Mouse (Mus musculus) right cerebral cortex, postnatal 14 days (tissue): Measurements from ENCODE around the gene Nhlh2.
A peak's percentile ranks its signal among the peaks of the same experiment; 100 is the strongest.

Source experiments
- DNase-seq: peaks from one replicate; pipeline ENCODE4 v3.0.0; 2022

Gene Nhlh2

DNA sequence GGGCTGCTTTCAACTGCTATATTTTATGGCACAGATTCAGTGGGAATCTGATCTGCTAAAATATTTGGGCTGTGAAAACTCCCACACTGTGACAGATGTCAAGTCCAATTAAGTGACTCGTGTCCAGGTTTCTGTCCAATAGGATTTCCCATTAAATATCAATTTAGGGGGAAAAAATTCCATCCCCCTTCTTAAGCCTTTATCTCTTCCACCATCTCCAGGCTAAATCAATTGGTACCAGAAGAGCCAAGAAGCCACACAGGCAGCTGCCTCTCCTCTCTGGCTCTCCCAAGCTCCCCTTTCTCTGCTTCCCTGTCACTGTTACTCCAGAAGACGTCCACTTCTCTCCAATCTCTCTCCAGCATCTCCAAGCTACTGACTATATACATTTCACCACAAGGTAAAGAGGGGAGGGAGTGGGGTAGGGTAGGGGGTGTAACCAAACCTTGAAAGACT lies at the start of gene Nhlh2:
Gene Nhlh2 (plus strand): TSS at position 151 of the 456 bp plus-strand sequence.
- DNase-seq: no peak

GRCm38 (mm10) chr3:101961146-101961835 lies 48.6 kb upstream of the Nhlh2 start:
- DNase-seq: no peak

- no peak for DNase-seq
Observed at GRCm38 (mm10) chr3:101963501-101963900, 46.4 kb upstream of the Nhlh2 start.

- DNase-seq: no peak
Observed at GRCm38 (mm10) chr3:101964352-101964751, 45.5 kb upstream of the Nhlh2 start.

- no peak for DNase-seq
Observed at GRCm38 (mm10) chr3:101966825-101967558, 42.9 kb upstream of the Nhlh2 start.

- no peak for DNase-seq
Observed at GRCm38 (mm10) chr3:101975337-101975736, 34.5 kb upstream of the Nhlh2 start.

GRCm38 (mm10) chr3:101978299-101978994 lies 31.4 kb upstream of the Nhlh2 start:
- no peak for DNase-seq

- DNase-seq: no peak
Observed at GRCm38 (mm10) chr3:101983917-101984316, 26.0 kb upstream of the Nhlh2 start.

DNA sequence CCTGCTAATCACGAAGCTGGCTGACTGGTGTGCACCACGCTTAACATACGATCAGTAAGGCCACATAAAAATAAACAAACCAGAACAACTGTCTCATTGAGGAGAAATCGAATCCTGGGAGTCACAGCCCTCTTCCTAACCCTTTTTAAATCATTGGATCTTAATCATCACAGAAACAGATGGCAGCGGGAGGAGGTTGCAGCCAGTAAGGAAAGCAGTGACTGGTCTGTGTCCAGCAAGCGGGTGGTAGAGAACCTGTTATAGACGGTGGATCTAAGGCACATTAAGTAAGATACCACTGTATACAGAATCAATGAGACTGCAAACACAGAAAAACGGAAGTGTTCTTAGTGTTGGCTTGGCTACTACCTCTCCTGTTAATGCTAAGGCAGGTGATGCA lies 24.2 kb upstream of the Nhlh2 start:
- DNase-seq: no peak

GRCm38 (mm10) chr3:101990136-101990535 lies 19.7 kb upstream of the Nhlh2 start:
- no peak for DNase-seq

GRCm38 (mm10) chr3:101990995-101991516 lies 18.8 kb upstream of the Nhlh2 start:
- DNase-seq: no peak

- DNase-seq: no peak
Observed at GRCm38 (mm10) chr3:101997851-101998250, 12.0 kb upstream of the Nhlh2 start.

- DNase-seq: no peak
Observed at GRCm38 (mm10) chr3:102010681-102011317, 923 bp downstream of the Nhlh2 start.

DNA sequence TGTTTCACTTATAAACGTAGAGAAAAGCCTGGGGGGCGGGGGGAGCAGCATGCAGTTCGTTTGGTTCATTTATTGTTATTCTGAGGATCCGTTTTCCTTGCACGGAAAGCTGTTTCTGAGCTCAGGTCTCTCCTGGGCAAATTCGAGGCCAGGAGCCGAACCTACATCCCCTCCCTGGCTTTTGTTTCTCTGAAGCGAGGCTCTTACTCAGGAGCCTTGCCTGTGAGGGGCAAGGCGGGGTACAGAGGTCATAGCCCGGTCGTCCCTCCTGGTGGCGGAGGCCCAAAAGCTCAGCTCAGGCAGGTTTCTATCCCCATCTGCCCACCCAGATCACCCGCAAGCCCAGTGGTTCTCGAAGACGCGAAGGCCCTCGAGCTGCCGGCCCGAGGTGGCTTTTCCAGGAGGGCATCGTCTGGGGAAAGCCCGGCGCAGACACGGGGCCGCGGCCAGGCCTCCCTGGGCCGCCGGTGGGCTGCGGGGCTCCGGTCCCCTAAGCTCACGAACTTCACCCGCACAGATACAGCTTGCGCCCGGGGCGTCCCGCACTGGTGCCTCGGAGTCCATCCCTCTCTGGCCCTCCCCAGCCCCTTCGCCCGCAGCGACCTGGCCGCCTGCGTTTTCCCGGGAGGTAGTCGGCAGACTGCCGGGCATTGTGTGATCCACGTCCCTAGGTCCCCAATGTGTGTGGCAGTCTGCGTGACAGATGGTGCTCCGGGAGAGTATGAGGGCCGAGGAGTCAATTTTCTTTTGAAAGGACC lies 1.6 kb downstream of the Nhlh2 start:
- DNase-seq: no peak

DNA sequence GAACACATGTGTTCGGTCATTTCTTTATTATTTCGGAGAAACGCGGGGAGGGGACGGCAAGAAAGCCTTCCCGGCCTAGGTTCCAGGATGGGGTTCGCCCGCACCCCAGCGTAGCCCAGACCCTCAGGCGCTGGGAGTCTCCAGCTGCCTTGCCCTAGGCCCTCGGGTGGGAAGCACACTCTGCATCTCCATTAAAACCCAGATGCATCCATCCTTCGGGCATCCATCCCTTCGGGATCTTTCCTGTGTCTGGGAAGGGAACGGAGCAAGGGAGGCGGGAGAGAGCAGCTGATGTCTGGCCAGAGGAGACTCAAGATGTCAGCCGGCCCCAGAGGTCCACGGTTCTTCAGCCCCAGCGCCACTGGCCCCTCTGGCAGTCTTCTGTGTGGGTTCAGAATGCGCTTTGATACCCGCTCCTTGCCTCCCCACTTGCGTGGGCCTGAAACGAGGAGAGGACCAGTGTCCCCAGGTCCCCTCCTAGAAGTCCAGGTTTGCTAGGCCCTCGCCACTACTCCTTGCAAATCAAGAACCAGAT lies 2.3 kb downstream of the Nhlh2 start:
- DNase-seq: no peak

GRCm38 (mm10) chr3:102012611-102013211 lies 2.8 kb downstream of the Nhlh2 start:
- peak; percentile 23 for DNase-seq

DNA sequence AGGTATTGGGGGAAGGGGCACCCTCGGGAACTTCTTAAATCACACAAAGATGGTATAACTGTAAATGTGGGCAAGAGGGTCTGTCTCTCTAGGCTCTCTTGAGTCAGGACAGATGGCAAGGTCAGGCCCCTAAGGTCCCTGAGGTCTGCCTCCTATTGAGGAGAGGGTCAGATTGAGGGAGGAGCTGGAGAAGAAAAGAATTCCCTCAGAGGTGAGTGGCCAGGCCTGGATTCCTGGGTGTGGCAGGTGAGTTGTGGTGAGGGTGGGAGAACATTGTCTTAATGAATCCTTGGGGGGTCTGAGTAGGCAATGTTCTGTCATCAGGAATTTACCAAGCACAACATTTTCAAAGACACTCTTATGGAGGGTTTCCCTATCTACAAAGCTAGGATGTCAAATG lies 10.7 kb downstream of the Nhlh2 start:
- DNase-seq: no peak

DNA sequence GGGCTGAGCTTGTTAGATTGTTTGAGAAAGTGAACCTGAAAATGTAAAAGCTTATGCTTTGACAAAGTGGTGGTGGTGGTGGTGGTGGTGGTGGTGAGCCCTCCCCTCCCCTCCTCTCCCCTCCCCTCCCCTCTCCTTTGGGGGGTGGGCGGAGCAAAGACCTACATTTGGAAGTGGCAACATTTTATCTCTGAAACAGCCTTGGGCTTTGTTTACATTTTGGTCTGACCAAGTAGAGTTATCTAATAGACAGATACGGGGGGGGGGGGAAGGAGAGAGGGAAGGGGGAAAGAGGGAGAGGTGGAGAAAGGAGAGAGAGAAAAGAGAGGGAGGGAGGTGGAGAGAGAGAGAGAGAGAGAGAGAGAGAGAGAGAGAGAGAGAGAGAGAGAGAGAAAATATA lies 12.8 kb downstream of the Nhlh2 start:
- DNase-seq: no peak

DNA sequence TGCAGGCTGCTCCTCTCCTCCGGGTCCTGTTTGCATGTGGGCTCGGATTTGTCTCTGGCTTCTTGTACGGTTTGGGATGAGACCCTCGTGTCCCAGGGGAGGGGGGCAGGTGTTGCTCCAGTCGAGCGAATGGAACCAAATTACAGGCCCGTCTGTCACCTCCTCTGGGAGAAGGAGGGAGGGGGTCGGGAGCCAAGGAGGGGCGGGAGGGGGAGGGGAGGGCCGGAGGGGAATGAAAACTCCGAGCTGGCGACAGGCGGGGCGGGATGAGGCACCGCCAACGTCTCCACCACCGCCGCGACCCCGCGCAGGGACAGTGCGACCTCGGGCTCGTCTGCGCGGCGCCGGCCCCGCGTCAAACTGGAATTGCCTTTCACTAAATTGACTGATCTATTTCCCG lies 13.5 kb downstream of the Nhlh2 start:
- DNase-seq: no peak

DNA sequence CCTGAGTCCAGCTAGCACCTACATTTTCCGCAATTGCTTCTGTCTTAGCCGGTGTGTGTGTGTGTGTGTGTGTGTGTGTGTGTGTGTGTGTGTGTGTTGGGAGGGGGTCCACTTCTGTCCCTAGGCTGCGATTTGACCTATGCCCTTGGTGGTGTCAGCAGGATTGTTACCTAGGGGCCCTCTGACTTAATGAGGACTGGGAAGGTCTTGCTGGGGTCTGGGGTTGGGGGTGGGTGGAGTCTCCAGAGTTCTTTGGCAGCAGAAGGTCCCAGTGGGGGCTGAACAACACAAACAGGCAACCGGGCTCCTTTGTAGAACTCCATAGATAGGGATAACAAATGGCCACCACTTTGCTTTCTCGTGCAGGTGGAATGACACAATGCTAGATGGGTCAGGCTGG lies 14.0 kb downstream of the Nhlh2 start:
- no peak for DNase-seq

DNA sequence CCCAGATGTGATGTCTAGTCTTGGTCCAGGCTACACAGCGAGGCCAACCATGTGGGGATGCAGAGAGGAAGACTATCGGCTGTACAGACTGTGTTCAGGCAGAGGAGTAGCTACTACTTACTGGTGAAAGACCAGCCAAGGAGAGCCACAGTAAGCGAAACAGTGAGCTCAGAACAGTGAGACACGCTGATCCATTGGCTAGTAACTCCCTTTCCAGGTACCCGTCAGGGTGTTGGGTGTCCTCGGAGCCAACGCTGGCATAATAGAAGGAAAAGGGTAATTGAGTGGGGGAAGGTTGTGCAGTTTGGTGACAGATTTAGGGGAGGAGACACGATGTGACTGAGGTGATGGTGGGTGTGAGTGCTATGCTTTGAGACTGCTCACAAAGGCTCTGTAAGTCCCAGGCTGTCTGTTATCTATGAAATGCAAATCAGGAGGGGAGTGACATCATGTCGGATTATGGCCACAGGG lies 15.1 kb downstream of the Nhlh2 start:
- DNase-seq: no peak
